Mouse (Mus musculus): ENCODE measurements at regions not wholly inside any gene's neighbourhood (a gene's known extent, or its start where the extent isn't known, plus 50 kb on each side); places are given as distances from the start of the nearest gene placed in this dataset.
"Not testable (repeated sequence)": the region's sequence is repeated elsewhere in the genome, so short reads cannot be mapped to it uniquely, and the experiment has no call there.

DNA sequence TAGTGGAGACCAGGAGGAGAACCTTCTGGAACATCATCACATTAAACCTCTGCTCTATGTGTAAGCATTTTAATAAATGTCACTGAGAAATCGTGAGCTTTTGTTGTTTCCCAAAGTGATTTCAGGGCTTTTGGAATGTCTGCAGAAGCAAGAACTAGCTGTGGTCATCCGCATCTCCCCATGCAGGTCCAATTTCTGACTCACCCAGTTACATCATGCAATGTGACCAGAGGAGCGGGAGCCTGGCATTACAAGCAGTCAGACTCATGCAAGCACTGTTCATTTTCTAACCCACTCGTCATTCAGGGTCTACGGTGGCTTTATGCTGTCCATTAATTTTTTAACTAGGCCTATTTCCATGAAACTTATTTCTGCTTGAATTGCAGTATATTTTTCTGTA, 151.2 kb upstream of the Supt20 start:
- DNase-seq (ENCODE audit: low read depth), result no peak

DNA sequence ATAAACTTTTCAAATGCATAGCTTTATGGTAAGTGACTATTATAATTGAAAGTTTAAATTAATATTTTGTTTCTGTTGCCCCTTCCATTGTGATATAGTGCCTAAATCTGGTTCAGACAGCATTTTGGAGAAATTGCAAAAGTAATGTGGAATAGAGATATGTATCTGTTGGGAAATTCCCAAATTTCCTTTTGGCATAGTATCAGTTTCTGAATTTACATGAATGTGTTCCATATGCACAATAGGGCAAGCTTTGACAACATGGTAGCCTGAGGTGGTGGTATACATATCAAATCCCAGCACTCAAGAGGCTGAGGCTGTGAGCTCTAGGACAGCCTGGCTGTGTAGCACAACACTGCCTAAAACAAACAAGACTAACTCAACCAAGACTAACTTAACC, 147.2 kb upstream of the Supt20 start:
- DNase-seq (ENCODE audit: low read depth), result no peak

DNA sequence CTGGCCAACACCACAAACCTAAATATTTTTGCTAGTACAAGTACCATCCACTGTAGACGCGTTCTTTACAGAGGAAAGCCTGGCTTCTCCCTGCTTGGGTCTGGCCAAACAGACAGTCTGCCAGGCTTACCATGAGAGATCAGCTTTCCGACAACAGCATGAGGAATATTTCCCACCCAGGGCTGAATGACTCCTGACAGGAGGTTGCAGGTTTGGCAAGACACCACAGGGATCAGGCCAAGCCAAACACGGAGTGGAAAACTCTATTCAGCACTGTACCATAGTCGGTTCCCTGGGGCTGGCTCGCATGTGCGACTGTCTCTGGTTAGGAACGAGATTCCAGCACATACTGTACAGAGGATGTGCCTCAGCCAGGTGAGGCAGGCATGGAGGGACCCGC, 140.7 kb upstream of the Supt20 start:
- DNase-seq (ENCODE audit: low read depth), result no peak

DNA sequence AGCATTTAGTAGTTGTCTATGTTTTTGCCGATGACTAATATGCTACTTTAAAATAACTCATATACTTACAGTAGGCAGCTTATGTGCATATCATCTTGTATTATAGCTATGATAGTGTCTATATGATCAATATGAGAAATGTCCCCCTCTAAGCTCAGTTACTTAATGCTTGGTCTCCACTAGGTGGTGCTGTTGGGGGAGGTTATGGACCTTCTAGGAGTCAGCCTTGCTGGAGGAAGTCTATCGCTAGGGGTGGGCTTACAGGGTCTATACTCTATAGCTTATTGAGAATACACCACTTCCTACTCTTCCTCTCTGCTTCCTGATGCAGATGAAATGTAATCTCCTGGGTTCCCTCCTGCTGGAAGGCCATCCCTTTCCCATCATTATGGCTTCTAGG, 136.7 kb upstream of the Supt20 start:
- DNase-seq (ENCODE audit: low read depth), result peak; percentile 28

DNA sequence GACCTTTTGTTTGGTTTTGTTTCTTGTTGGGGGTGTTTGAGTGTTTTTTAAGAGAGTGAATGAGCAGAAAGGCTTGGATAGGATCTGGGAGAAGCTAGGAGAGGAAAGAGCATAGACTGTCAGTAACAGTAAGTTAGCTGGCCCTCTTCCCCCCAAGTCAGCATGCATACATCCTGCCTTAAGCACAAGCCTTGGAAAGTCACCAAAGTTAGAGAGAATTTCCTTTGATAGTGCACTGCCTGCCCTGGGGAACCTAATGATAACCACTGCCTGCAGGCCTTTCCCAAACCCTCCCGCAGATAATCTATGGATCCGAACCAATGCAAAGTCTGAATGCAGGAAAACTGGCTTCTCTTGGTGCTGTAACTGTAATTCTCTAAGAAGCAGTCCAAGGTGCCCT, 133.6 kb upstream of the Supt20 start:
- DNase-seq (ENCODE audit: low read depth), result no peak

DNA sequence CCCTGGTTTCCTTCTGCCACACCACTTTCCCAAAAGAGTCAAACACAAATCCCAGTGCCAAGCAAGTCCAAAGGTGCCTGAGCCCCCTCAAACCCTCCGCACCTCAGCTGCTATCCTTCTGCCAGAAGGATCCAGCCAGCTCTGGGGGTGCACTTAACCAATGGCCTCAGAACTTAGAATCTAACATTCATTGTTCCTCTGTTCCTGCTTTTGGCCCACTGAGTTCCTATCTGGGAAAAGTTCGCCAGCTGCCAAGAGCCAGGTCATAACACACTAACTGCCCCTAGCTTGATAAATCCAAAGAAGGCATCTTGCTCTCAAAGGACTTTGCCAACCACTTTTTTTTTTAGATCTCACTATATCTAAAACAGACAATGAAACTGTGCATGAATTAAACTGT, 133.1 kb upstream of the Supt20 start:
- no peak for DNase-seq (ENCODE audit: low read depth)

DNA sequence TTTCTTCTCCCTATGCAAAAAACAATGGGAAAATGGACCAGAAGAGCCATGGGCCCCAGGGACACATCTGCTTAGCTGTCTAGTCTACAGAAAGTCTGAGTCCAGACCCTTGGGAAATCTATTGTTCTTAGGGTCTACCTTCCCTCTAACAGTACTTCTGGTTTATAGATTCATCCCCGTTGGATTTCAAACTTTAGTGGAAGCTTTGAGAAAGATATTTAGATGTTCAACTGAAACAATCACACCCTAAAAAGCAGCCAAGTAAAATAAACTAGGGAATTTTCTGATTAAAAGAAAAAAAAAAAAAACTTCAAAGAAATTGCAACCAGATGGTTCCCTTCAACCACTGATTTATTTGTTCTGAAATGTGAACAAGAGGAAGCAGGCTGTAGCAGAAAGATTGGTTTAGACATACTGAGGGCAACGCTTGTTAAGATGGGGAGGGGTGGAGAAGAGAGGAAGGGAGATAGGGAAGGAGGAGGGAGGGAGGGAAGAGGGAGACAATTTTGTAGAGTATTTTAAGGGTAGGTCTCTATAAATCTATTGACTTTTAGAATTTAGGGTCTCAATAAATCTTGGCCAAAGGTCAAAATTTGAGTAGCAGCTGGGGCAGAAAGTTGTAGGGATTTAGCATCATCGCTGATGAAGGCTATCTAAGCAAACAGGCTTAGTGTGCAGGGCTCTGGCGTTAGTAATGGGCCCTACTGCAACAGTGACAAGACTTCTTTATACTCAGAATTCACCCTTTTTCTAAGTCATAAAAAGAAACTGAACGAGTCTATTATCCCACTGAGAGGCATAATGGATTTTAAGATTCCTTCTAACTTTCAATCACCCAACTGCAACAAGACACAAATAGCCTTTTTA, 132.3 kb upstream of the Supt20 start:
- no peak for DNase-seq (ENCODE audit: low read depth)

DNA sequence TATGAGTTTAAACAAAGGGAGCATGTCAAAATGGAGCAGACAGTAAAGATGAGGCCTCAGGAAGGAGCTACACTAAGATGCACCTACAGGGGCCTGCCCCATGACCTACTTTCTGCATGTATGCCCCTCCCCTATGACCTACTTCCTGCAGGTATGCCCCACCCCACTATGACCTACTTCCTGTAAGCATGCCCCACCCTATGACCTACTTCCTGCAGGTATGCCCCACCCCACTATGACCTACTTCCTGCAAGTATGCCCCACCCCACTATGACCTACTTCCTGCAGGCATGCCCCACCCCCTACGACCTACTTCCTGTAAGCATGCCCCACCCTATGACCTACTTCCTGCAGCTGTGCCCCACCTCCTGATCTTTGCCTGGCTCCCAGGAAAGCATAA, 125.3 kb upstream of the Supt20 start:
- no peak for DNase-seq (ENCODE audit: low read depth)

DNA sequence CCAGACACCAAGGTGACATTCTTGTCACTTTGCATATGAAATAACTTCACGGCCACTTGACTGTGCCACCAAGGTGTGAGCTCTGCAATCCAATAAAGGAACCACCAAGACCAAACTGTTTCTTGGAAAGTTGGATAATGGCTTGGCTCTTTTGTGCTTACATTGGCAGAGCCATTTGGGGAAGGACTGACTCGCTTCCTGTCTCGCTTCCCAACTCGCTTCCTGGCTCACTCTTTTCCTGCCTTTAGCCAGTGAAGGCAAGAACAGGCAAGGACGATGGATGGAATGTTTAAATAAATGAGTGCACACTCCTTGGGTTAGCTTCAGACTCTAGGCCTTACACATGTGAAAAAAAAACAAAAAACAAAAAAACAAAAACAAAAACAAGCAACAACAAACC, 124.5 kb upstream of the Supt20 start:
- no peak for DNase-seq (ENCODE audit: low read depth)

DNA sequence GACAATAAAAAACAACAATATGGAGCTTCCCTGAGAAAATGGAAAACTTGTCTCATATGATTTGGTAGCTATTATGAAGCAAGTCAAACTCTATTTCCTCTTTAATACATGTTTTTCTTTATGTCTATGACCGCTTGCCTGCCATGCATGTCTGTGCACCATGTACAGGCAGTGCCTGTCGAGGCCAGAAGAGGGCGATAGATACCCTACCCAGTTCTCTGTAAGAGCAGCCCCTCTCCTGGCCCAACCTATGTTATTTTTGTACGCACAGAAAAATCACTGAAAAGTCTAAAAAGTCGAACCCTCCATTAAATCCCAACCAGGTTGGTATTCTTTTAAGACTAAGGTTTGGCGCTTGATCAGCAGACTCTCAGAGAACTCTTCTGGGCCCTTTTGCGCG, 122.1 kb upstream of the Supt20 start:
- DNase-seq (ENCODE audit: low read depth), result no peak

DNA sequence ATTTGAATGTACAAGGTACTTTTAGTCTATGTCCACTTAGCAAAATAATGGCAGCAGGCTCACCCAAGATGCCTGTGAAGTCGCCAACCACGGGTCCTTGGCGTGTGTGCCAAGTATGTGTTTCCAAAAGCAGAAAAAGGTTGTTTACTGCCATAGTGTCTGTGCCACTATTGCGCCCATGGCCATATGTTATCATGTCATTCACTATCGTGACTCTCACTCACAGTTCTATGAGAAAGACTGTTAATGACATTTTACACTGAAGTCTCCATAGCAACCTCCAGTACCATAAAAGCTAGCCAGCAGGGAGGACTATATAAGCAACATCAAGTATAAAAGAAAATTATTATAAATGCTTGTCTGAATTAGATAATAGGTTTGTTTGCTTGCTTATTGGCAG, 114.8 kb upstream of the Supt20 start:
- DNase-seq (ENCODE audit: low read depth), result no peak

DNA sequence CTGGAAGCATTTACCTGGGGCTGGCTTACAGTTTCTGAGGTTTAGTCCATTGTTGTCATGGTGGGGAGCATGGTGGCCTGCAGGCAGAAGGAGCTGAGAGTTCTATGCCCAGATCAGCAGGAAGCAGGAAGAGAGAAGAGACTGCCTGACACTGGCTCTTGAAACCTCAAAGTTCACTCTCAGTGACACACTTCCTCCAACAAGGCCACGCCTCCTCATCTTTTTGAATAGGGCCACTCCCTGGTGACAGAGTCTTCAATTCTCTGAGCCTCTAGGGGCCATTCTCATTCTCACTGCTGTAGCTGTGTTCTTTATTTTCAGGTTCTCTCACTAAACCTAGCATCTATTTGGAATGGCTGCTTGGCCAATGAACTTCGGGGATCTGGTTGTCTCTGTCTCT, 113.2 kb upstream of the Supt20 start:
- no peak for DNase-seq (ENCODE audit: low read depth)

DNA sequence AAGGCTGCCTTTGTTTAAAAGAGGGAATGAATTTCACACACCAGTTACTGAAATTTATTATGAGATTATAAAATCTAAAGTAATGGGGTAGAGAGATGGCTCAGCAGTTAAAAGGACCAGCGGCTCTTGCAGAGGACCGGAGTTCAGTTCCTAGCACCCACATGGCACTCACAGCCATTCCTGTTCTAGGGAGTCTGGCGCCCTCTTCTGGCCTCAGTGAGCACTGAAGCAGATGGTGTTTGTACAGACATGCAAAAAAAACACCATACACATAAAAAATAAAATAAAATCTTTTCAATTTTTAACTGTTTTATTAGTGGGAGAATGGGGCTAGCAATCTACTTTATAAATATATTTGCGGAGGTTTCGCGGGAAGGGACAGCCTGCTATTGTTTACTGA, 112.3 kb upstream of the Supt20 start:
- no peak for DNase-seq (ENCODE audit: low read depth)

DNA sequence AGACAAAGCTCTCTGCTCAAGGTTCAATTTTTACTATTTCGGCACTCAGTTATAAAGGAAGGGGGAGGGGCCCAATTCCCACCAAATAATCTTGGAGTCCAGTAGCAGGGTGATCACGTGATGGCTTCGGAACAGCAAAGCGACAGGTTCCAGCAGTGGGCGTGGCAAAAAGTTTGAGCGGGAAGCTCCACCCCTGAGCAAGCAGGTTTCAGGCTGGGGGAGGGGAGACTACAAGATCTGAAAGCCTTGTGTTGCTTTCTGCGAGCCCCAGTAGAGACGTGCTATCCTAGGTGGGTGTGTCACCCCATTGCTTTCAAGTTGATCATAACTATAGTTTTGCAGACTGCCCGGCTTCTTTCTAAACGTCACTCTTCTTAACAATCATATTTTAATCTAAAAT, 106.8 kb upstream of the Supt20 start:
- DNase-seq (ENCODE audit: low read depth), result not testable (repeated sequence)

DNA sequence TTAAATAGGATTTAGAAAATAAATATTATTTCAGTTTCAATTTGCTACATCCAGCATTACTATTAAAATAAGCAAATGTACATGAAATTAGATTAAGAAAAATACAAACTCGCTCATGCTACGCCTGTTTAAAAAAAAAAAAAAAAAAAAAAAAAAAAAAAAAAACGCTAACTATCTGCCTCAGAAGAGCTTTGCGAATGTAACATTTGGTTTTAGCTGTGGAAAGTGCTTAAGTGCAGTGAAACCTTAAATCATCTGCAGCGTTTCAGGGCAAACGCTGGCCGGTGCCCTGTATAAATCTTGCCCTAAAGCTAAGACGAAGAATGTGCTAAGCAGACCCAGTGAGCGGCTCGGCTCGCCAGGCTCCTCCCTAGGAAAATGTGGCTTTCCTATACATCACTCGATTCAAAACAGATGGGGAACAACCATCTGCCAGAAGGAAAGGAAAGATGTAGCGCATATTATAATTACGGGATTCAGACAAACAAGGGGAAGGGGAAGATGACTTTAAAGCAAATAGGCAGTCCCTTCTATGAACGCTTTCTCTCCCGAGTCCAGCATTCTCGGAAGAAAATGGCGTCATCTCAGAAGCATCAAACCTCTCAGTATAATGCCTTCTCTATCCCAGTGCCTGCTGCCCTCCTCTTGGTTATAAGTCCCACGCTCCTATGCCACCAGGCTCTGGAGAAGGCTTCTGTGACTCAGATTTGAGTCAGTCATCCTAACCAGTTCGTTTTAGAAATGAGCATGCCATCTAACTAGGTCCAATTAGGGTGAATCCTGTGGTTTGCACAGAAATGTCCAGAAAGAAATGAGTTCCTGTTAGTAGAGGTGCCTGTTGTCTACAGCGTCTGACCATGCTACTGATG, 105.2 kb upstream of the Supt20 start:
- DNase-seq (ENCODE audit: low read depth), result no peak

DNA sequence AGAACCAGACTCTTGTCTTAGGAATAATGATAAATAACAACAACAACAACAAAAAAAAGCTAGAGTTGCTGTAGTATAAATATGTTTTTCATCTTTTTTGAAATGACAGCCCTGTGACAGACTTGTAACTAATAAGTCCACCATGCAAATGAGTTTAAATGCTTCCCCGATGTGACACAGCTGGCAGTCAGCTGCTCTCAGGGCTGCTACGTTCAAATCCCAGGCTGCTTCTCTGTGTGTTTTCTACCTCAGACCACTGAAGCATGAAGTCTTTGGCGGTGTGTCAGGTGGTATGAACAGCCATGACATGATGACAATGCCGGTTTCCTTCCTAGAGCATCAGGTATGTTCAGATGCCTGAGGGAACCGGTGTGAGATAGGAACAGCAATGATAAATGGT, 104.4 kb upstream of the Supt20 start:
- DNase-seq (ENCODE audit: low read depth), result no peak

DNA sequence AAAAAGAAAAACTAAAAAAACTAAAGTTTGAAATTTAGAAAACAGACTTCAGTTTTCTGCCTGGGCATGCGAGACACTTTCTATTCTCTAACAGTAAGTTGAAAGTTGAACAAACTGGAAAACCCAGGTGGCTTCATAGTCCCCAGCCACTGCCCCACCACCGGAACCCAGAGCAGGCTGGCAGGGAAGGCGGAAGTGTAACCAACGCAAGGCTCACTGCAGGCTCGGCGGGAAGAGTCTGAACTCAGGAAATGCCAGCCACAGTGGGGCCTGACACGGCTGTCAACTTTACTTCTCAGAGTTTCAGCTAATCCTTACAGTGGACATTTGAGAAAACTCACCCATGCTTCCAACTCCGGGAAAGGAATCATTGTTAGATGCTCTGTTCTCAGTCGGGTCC, 102.6 kb upstream of the Supt20 start:
- DNase-seq (ENCODE audit: low read depth), result no peak

DNA sequence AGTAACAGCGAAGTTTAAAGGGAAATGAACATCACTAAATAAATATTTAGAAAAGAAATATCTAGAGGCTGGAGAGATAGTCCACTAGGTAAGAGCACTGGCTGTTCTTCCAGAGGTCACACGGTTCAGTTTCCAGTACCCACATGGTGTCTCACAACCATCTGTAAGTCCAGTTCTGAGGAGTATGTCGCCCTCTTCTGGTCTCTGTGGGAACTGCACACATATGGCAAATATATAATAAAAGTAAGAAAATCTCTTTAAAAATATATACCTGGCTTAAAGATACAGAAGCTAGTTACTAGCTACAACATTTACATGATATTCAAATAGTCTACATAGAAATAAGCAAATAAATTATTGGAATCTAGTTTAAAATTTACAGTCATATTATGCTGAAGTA, 101.4 kb upstream of the Supt20 start:
- no peak for DNase-seq (ENCODE audit: low read depth)

DNA sequence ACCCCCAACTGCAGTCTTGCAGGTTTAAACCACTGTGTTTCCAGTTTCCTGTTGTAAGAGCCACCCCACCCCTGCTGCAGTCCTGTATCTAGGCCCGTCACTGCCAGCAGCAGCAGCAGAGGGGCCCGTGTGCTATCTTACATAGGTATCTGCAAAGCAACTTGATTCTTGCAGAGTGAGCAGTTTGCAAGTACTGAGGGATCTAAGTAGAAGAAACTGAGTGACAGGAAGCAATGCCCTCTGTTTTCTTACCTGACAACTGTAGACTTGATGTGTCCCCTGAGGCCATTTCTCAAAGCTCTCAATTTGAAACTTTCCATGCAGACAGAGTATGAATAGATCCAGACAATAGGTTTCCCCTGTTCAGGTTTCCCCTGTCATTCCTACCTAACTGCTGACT, 100.5 kb upstream of the Supt20 start:
- no peak for DNase-seq (ENCODE audit: low read depth)

DNA sequence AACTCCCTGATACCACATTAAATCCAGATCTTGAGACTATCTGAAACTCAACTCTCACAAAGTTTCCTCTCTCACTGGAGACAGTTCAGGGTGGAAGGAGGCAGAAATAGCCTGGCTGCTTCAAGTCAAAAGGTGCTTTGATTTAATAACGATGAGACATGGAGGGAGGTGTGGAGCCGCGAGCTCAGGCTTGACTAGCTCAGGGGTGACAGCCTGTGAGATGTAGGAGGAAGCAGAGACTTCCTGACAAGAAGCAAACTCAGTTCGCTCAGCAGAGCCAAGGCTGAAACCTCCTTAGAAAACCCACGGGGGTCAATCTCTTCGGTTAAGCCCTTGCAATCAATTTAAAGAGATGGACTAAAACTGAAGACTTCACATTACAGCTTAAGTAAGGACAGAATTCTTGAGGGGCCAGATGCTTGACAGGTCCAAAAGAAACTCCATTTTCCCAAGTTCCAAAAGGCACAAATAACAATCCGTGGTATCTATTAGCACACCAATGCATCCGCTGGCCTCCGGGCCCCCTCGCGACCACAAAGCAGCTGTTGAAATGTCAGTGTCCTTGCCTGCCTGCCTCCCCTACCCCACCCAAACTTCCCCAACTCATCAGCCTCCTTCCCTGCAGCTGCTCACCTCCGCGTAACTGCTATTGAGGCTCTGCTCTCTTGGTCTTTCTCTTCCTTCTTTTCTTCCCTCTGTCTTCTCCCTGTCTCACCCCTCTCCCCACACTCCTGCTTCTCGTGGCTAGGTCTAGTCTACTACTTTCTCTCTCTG, 99.8 kb upstream of the Supt20 start:
- DNase-seq (ENCODE audit: low read depth), result no peak

DNA sequence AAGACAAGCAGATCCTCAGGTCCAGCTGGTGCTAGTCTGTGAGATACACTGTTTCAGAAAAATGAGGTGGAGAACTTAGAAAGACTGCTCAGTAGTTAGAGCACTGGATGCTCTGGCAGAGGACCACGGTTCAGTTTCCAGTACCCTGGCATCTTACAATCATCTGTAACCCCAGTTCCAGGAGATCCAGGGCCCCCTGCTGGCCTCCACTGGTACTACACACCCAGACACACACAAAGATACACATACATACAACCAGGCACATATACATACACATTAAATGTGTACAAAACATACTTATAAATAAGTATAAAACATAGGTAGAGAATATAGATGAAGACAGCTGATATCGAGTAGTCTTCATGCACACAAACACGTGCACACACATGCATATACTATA, 97.4 kb upstream of the Supt20 start:
- no peak for DNase-seq (ENCODE audit: low read depth)

All from c-Kit-positive CD71-negative TER-119-negative erythroid progenitor cells, embryonic 14.5 days (primary cell).